Mouse (Mus musculus) lung, postnatal 0 days (tissue): ENCODE results near the gene Stk32b.

Experiments
- CTCF ChIP-seq: IDR thresholded peaks from 2 replicates; pipeline ENCODE4 v1.5.1; 2016; ENCODE audit warnings: antibody characterized with exemption, mild to moderate bottlenecking
- EP300 ChIP-seq: IDR thresholded peaks from 2 replicates; pipeline ENCODE4 v1.6.1; 2016; ENCODE audit warnings: antibody characterized with exemption, mild to moderate bottlenecking, control low read depth

GRCm38 (mm10) chr5:37720670-37721069 lies 3.7 kb upstream of the Stk32b start:
- no peak for TF ChIP-seq EP300
- no peak for TF ChIP-seq CTCF
